Mouse (Mus musculus) layer of hippocampus, postnatal 25 days (tissue): ENCODE results near the gene Palb2. TPM values are rescaled to one million over a fixed set of nuclear protein-coding genes. Genes with fewer than 3 reads are reported as not detected.

Source experiments
- DNase-seq, 2 experiments: peaks; one replicate each; pipeline ENCODE4 v3.0.0; 2022; ENCODE audit warnings: mixed read lengths in 2 of 2, low spot score in 1 of 2; ENCODE audit errors: extremely low spot score in 1 of 2
- total RNA-seq, 2 experiments: library from RNA; stranded (reverse); gene quantifications; 2 replicates each; pipeline ENCODE4 v1.2.3; 2021

Gene Palb2
- total RNA-seq, result 1 to 10 TPM; 1.3 to 1.4 TPM

GRCm38 (mm10) chr7:122132497-122133337 lies at the start of gene Palb2, which contains the start of gene Dctn5:
Palb2 (minus strand) TSS chr7:122132985.
Dctn5 (plus strand) TSS chr7:122133041.
- peak; percentile 95 to 97 for DNase-seq

DNA sequence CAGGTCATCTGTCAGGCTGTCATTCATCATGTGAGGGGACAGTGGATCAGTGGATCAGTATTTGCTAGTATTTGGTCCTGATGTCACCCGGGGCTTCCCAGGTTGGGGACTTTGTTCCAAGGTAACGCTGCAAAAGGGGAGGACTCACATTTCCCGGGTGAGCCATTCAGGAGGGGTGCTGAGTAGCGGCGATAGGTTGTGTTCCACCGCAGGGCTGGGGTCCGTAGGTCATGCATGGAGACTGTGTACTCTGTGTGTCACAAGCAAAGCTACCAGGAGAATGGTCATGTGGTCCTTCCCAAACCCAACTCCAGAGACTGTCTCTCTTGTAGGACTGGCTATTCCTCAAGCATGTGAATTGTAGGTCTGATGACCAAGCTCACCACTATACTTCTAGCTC lies 47.9 kb upstream of the Palb2 start:
- DNase-seq, result no peak

DNA sequence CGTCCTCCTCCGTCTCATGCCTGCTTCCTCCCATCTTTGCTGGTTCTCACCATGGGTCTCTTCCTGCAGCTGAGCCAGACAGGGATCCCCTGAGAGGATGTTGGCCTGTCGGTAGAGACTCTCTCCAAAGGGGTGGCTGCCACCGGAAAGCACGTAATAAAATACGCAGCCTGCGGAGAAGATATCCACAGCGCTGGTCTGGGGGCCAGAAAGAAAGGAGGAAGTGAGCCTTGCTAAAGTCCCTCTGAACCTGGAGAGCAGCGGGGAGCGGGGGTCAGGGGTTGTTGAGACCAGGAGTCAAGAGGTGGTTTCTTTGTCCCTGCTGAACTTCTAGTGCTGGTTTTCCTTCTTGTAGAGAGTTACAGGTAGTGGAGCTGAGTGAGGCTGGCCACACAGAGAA lies 38.8 kb upstream of the Palb2 start:
- no peak for DNase-seq

- no peak for DNase-seq
Measured at GRCm38 (mm10) chr7:122170705-122171104, 37.9 kb upstream of the Palb2 start.

GRCm38 (mm10) chr7:122167203-122167602 lies 34.4 kb upstream of the Palb2 start:
- no peak for DNase-seq

GRCm38 (mm10) chr7:122163766-122164165 lies 31.0 kb upstream of the Palb2 start:
- no peak for DNase-seq

GRCm38 (mm10) chr7:122160037-122160436 lies 27.3 kb upstream of the Palb2 start:
- DNase-seq, result no peak

- peak; percentile 60 to 71 for DNase-seq
Measured at GRCm38 (mm10) chr7:122158915-122159902, 26.4 kb upstream of the Palb2 start, which contains the start of gene Plk1. Plk1 (plus strand) TSS chr7:122159439.

GRCm38 (mm10) chr7:122158488-122158887 lies 25.7 kb upstream of the Palb2 start:
- no peak for DNase-seq

DNA sequence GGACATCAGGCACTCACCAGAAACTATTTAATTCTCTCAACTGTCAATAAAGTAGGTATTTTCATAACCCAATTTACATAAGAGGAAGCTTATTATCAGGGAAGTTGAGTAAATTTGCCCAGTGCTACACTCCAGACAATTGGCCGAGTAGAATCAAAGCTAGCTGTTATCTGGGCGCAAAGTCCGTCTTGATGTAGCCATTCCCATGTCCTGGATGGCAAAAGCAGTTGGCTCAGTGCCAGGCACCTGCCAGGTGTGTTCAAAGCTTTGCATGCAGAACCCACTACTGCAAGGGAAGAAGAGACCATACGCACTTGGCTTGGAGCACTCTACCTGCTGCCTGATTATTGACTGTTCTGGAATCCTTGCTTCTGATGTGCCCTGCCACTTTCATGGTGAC lies 19.7 kb upstream of the Palb2 start:
- DNase-seq, result no peak

DNA sequence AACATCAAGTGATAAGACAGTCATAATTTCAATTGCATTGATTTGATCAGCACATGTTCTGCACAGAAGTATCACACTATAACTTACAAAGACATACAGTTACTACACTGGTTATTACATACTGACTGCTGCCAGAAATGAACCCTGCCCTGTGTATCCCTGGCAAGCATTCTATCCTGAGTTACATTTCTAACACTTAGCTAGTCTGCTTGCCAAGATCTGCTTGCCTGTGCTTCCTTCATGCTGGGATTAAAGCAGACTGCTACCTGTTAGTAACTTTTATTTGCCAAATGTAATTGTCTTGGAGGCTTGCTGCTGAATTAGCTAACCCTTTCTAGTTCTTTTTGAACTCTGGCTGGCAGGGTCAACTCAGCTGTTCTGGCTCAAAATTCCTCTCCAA lies 8.2 kb upstream of the Palb2 start:
- no peak for DNase-seq

GRCm38 (mm10) chr7:122138190-122138589 lies 5.4 kb upstream of the Palb2 start:
- no peak for DNase-seq

GRCm38 (mm10) chr7:122137071-122137470 lies 4.3 kb upstream of the Palb2 start:
- no peak for DNase-seq

DNA sequence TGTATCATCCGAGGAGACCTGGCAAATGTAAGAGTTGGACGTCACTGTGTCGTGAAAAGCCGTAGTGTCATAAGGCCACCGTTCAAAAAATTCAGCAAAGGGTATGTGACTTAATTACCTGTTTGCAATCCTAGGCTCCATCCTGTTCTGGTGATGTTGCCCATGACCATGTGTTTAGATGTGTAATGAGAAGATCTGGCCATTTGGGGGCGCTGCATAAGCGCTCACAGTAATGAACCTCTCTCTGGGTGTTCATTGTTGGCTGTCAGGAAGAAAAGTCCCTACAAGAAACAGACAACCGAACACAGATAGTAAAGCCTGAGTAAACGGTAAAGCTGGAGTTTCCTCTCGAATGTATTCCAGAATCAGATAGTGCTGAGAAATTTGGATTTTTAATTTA lies 2.3 kb upstream of the Palb2 start:
- DNase-seq, result peak in 1 of 2 experiments; percentile 32

- no peak for DNase-seq
Measured at GRCm38 (mm10) chr7:122133338-122133625, 497 bp upstream of the Palb2 start.

DNA sequence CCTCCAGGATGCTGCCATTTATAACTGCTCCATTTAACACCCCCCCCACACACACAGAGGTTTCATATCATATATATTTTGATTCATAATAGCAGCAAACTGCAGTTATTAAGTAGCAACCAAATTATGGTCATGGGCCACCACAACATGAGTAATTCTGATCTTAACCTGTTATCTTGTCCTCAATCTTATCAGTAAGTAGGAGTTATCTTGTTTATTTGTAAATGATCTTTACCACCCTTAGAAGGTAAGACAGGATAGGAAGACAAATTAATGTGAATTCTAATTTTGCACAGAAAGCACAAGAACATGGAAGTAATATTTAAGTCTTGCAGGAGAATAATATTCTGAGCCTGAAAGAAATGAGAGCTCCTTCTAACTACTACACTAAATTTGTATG lies 951 bp downstream of the Palb2 start:
- DNase-seq, result no peak

- no peak for DNase-seq
Measured at GRCm38 (mm10) chr7:122126946-122127345, 5.8 kb downstream of the Palb2 start.

GRCm38 (mm10) chr7:122125636-122126035 lies 7.1 kb downstream of the Palb2 start:
- DNase-seq, result no peak

- DNase-seq, result no peak
Measured at GRCm38 (mm10) chr7:122123518-122123917, 9.3 kb downstream of the Palb2 start.

DNA sequence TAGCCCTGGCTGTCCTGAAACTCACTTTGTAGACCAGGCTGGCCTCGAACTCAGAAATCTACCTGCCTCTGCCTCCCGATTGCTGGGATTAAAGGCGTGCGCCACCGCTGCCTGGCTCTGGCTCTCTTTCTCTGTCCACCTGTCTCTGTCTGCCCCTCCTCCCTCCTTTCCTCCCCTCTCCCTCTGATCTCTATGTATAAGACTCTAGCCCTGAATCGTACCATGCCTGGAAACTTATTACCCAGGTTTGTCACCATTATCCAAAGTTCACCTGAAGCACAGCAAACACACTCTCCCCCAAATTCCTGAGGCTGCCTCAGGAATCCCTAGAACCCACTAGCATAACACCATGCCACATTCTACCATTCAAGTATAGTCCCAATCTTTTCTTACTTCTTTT lies 24.6 kb downstream of the Palb2 start:
- DNase-seq, result no peak

- peak; percentile 76 to 81 for DNase-seq
Measured at GRCm38 (mm10) chr7:122101747-122102244, 31.0 kb downstream of the Palb2 start, which contains the start of gene Ndufab1. Ndufab1 (minus strand) TSS chr7:122101886.
